Mouse (Mus musculus) midbrain, embryonic 12.5 days (tissue): ENCODE data around the gene Mcf2. TPM values are rescaled to one million over a fixed set of nuclear protein-coding genes. Genes with fewer than 3 reads are reported as not detected.

Experiments used
- ATAC-seq: fragments of 200-750 bp; cut with Nextera tagmentation; 2 replicates; pipeline ENCODE4 v1.8.0; 2017; ENCODE audit warnings: low read depth, moderate TSS enrichment, moderate library complexity; ENCODE audit not compliant: low FRiP score
- H3K27ac ChIP-seq: fragments of 300-500 bp; sonication (generic); replicated peaks from 2 replicates; pipeline ENCODE4 v1.5.1; 2016; ENCODE audit warnings: mild to moderate bottlenecking
- H3K27me3 ChIP-seq: fragments of 300-500 bp; sonication (generic); 2 replicates; pipeline ENCODE4 v1.6.1; 2016; ENCODE audit warnings: mild to moderate bottlenecking
- H3K36me3 ChIP-seq: fragments of 300-500 bp; sonication (generic); 2 replicates; pipeline ENCODE4 v1.6.1; 2016
- H3K4me1 ChIP-seq: fragments of 300-500 bp; sonication (generic); 2 replicates; pipeline ENCODE4 v1.6.1; 2016
- H3K4me2 ChIP-seq: fragments of 300-500 bp; sonication (generic); replicated peaks from 2 replicates; pipeline ENCODE4 v1.6.1; 2016; ENCODE audit warnings: mild to moderate bottlenecking, moderate library complexity
- H3K4me3 ChIP-seq: fragments of 300-500 bp; sonication (generic); 2 replicates; pipeline ENCODE4 v1.5.1; 2016; ENCODE audit warnings: mild to moderate bottlenecking
- H3K9ac ChIP-seq: fragments of 300-500 bp; sonication (generic); replicated peaks from 2 replicates; pipeline ENCODE4 v1.6.1; 2016; ENCODE audit warnings: mild to moderate bottlenecking, moderate library complexity
- H3K9me3 ChIP-seq: fragments of 300-500 bp; sonication (generic); 2 replicates; pipeline ENCODE4 v1.6.1; 2016; ENCODE audit warnings: mild to moderate bottlenecking
- WGBS: fragments of 180-500 bp; shearing (Covaris S2); methylation state at CpG from one replicate; pipeline ENCODE4 v1.1.7; 2016; 5-methylcytosine and 5-hydroxymethylcytosine counted together
- polyA plus RNA-seq: library from polyadenylated mRNA; unstranded; fragments of >200 nt; fragmentation: Nextera tagmentation; extraction: Ambion mirVana; gene quantifications from 2 replicates; pipeline ENCODE4 v1.2.1, GENCODE M21; 2016

Gene Mcf2
- polyA plus RNA-seq: 0.48 and 0.60 TPM in 2 replicates

- no peak within 1 kb of the TSS for H3K27ac ChIP-seq
These were observed at the start of gene Mcf2 for GRCm38 (mm10) chrX:60178744-60179458. Gene Mcf2 (minus strand): TSS chrX:60179089.

GRCm38 (mm10) chrX:60187726-60188125, 8.8 kb upstream of the Mcf2 start:
- no peak overlapping the region for H3K27ac ChIP-seq
- no peak overlapping the region for H3K4me2 ChIP-seq
- ATAC-seq: no peak
- H3K9ac ChIP-seq: no peak overlapping the region
- no peak overlapping the region for H3K4me3 ChIP-seq
- no peaks in the 10 kb centered on the region for H3K4me1 ChIP-seq
- no peaks in the 10 kb centered on the region for H3K27me3 ChIP-seq
- H3K9me3 ChIP-seq: no peaks in the 10 kb centered on the region
- WGBS: 29% methylated on average over 1 of the region's 1 CpGs
- H3K36me3 ChIP-seq: no peaks in the 10 kb centered on the region

More at GRCm38 (mm10) chrX:60178744-60179458, at the start of gene Mcf2:
- no peaks in the 10 kb centered on the region for H3K36me3 ChIP-seq
- H3K4me2 ChIP-seq: peak within 1 kb of the TSS; percentile 74
- H3K27me3 ChIP-seq: peaks cover 6% of the 10 kb centered on the region
- 19% methylated on average over 28 of the region's 28 CpGs for WGBS
- peak; percentile 84 for ATAC-seq
- H3K4me3 ChIP-seq: peak within 1 kb of the TSS; percentile 42
- no peaks in the 10 kb centered on the region for H3K9me3 ChIP-seq
- H3K4me1 ChIP-seq: peaks cover 3% of the 10 kb centered on the region; the same call in 1 of the 2 replicates
- H3K9ac ChIP-seq: peak within 1 kb of the TSS; percentile 41

GRCm38 (mm10) chrX:60182611-60183010, 3.7 kb upstream of the Mcf2 start:
- Histone ChIP-seq H3K27ac (no peak overlapping the region), H3K9me3 (no peaks in the 10 kb centered on the region), H3K4me2 (no peak overlapping the region), H3K4me3 (no peak overlapping the region), H3K9ac (no peak overlapping the region), H3K4me1 (peaks cover 3% of the 10 kb centered on the region; the same call in 1 of the 2 replicates), H3K27me3 (peaks cover 6% of the 10 kb centered on the region), H3K36me3 (no peaks in the 10 kb centered on the region)
- ATAC-seq: no peak
- 21% methylated on average over 3 of the region's 3 CpGs for WGBS

GRCm38 (mm10) chrX:60178025-60178743, 705 bp downstream of the Mcf2 start:
- 17% methylated on average over 19 of the region's 19 CpGs for WGBS
- H3K4me1 ChIP-seq: peaks cover 3% of the 10 kb centered on the region; the same call in 1 of the 2 replicates
- peak; percentile 48 for ATAC-seq
- no peaks in the 10 kb centered on the region for H3K9me3 ChIP-seq
- peaks cover 6% of the 10 kb centered on the region for H3K27me3 ChIP-seq
- peak overlapping the region; percentile 41; the same call in 1 of the 2 replicates for H3K9ac ChIP-seq
- no peaks in the 10 kb centered on the region for H3K36me3 ChIP-seq
- no peak overlapping the region for H3K27ac ChIP-seq
- peak overlapping the region; percentile 42 for H3K4me3 ChIP-seq
- H3K4me2 ChIP-seq: peak overlapping the region; percentile 74

GRCm38 (mm10) chrX:60170106-60170505, 8.8 kb downstream of the Mcf2 start:
- H3K4me3 ChIP-seq: no peak overlapping the region
- no peaks in the 10 kb centered on the region for H3K27me3 ChIP-seq
- H3K36me3 ChIP-seq: no peaks in the 10 kb centered on the region
- 82% methylated on average over 5 of the region's 5 CpGs for WGBS
- H3K9ac ChIP-seq: no peak overlapping the region
- ATAC-seq: no peak
- H3K9me3 ChIP-seq: no peaks in the 10 kb centered on the region
- H3K4me1 ChIP-seq: no peaks in the 10 kb centered on the region
- no peak overlapping the region for H3K27ac ChIP-seq
- H3K4me2 ChIP-seq: no peak overlapping the region

GRCm38 (mm10) chrX:60169511-60169910, 9.4 kb downstream of the Mcf2 start:
- Histone ChIP-seq H3K4me3 (no peak overlapping the region), H3K9me3 (no peaks in the 10 kb centered on the region), H3K36me3 (no peaks in the 10 kb centered on the region), H3K9ac (no peak overlapping the region), H3K4me1 (no peaks in the 10 kb centered on the region), H3K27ac (no peak overlapping the region), H3K27me3 (no peaks in the 10 kb centered on the region), H3K4me2 (no peak overlapping the region)
- ATAC-seq: no peak
- 78% methylated on average over 2 of the region's 2 CpGs for WGBS

- Histone ChIP-seq H3K27me3 (no peaks in the 10 kb centered on the region), H3K27ac (no peak overlapping the region), H3K4me2 (no peak overlapping the region), H3K4me1 (no peaks in the 10 kb centered on the region), H3K9ac (no peak overlapping the region), H3K36me3 (no peaks in the 10 kb centered on the region), H3K9me3 (no peaks in the 10 kb centered on the region), H3K4me3 (no peak overlapping the region)
- WGBS: 65% methylated on average over 2 of the region's 2 CpGs
- ATAC-seq: no peak
These were observed 10.1 kb downstream of the Mcf2 start for GRCm38 (mm10) chrX:60168796-60169195.

GRCm38 (mm10) chrX:60147268-60147974, 31.5 kb downstream of the Mcf2 start:
- Histone ChIP-seq H3K4me3 (peak overlapping the region; percentile 31), H3K9ac (no peak overlapping the region), H3K27ac (no peak overlapping the region), H3K9me3 (no peaks in the 10 kb centered on the region), H3K27me3 (no peaks in the 10 kb centered on the region), H3K4me1 (no peaks in the 10 kb centered on the region), H3K36me3 (no peaks in the 10 kb centered on the region), H3K4me2 (peak overlapping the region; percentile 43)
- ATAC-seq: peak; percentile 82
- 23% methylated on average over 13 of the region's 13 CpGs for WGBS

- Histone ChIP-seq H3K27me3 (no peaks in the 10 kb centered on the region), H3K9ac (no peak overlapping the region), H3K36me3 (no peaks in the 10 kb centered on the region), H3K4me1 (no peaks in the 10 kb centered on the region), H3K9me3 (no peaks in the 10 kb centered on the region), H3K4me2 (no peak overlapping the region), H3K27ac (no peak overlapping the region), H3K4me3 (no peak overlapping the region)
- ATAC-seq: no peak
- 66% methylated on average over 1 of the region's 1 CpGs for WGBS
These were observed 103.5 kb downstream of the Mcf2 start for GRCm38 (mm10) chrX:60075359-60075758.

- H3K9ac ChIP-seq: no peak overlapping the region
- no peak overlapping the region for H3K4me3 ChIP-seq
- H3K4me1 ChIP-seq: no peaks in the 10 kb centered on the region
- no peak overlapping the region for H3K4me2 ChIP-seq
- no peaks in the 10 kb centered on the region for H3K27me3 ChIP-seq
- H3K27ac ChIP-seq: no peak overlapping the region
- ATAC-seq: no peak
- H3K36me3 ChIP-seq: no peaks in the 10 kb centered on the region
- H3K9me3 ChIP-seq: no peaks in the 10 kb centered on the region
- WGBS: 77% methylated on average over 9 of the region's 9 CpGs
These were observed 123.7 kb downstream of the Mcf2 start for GRCm38 (mm10) chrX:60055185-60055584.

GRCm38 (mm10) chrX:60054745-60055144, 124.1 kb downstream of the Mcf2 start:
- ATAC-seq: no peak
- H3K4me2 ChIP-seq: no peak overlapping the region
- WGBS: 87% methylated on average over 1 of the region's 1 CpGs
- H3K27me3 ChIP-seq: no peaks in the 10 kb centered on the region
- H3K36me3 ChIP-seq: no peaks in the 10 kb centered on the region
- no peak overlapping the region for H3K9ac ChIP-seq
- no peaks in the 10 kb centered on the region for H3K4me1 ChIP-seq
- no peaks in the 10 kb centered on the region for H3K9me3 ChIP-seq
- H3K27ac ChIP-seq: no peak overlapping the region
- H3K4me3 ChIP-seq: no peak overlapping the region

- no peak overlapping the region for H3K27ac ChIP-seq
- 7% methylated on average over 3 of the region's 3 CpGs for WGBS
These were observed 152.2 kb downstream of the Mcf2 start for GRCm38 (mm10) chrX:60026654-60027053.

More at GRCm38 (mm10) chrX:60026654-60027053, 152.2 kb downstream of the Mcf2 start:
- Histone ChIP-seq H3K4me1 (no peaks in the 10 kb centered on the region), H3K36me3 (no peaks in the 10 kb centered on the region), H3K4me2 (no peak overlapping the region), H3K9ac (no peak overlapping the region), H3K4me3 (no peak overlapping the region), H3K9me3 (no peaks in the 10 kb centered on the region), H3K27me3 (no peaks in the 10 kb centered on the region)
- no peak for ATAC-seq
